16 mouse cellular contexts compared by ENCODE assay signal in the genomic region with DNA sequence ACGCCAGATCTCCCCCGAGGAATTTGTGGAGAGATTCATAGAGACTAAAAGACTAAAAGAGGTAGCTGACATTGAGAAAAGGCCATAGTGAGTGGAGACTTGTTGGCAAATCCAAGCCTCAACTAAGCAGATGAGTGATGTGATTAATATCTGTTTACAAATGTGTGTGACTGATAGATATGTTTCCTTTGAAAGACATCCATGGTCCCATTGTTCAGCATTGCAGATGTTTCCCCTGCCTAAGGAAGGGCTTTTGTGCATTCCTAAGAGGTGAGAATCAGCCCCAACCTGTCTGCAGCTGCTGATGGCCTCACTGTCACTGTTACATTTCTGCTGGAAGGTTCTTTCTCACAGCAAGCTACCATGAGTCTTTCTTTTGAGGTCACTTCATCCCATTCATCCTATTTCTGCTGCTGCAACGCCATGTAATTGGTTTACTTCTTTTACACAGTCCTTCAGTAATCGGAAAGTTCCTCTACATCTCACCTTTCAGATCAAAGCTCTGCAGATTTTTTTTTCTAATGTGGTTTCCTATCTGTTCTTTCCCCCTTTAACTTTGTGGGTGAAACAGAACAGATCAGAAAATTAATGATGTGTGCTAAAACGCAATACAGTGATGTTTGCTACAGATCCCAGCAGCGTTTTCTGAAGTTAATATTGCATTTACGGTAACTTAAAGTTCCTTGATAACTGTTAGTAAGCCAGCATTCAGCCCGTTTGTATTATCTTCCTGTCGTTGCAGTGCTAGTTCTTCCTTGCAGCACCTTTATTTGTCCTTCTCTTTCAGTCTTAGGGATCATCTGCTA. TPM values are rescaled to one million over a fixed set of nuclear protein-coding genes. Genes with fewer than 3 reads are reported as not detected.
DNase-seq lines count a peak whose midpoint lies in the region; ATAC-seq lines count a peak whose summit lies in the region.
"Had no signal": no experiment of that assay in that cellular context is flagged by ENCODE, and none has a peak within 500 bp of the region (broad histone marks: within the 10 kb centered on the region; RNA-seq: fewer than 3 reads in every experiment).

No protein-coding gene starts in this region.

- H3K27me3 ChIP-seq in midbrain, embryonic 11.5 days (ENCODE audit: control insufficient read depth, insufficient read depth, low read length): no peaks in the 10 kb centered on the region
- H3K27me3 ChIP-seq in midbrain, embryonic 14.5 days (ENCODE audit: control insufficient read depth, insufficient read depth, low read length): no peaks in the 10 kb centered on the region
- no peaks in the 10 kb centered on the region for H3K27me3 ChIP-seq in megakaryocyte, embryonic 14.5 days (replicated peaks)
- H3K27me3 ChIP-seq: hindbrain, embryonic 15.5 days; lung, embryonic 15.5 days; Patski had no signal

- no peak for ATAC-seq in midbrain, embryonic 11.5 days (ENCODE audit: low FRiP score)
- ATAC-seq in midbrain, embryonic 14.5 days (ENCODE audit: low FRiP score, low TSS enrichment): no peak
- ATAC-seq: Patski had no signal

- H3K9ac ChIP-seq in midbrain, embryonic 11.5 days (ENCODE audit: low read length): no peak overlapping the region
- H3K9ac ChIP-seq in midbrain, embryonic 14.5 days (replicated peaks; ENCODE audit: low read length): no peak overlapping the region
- H3K9ac ChIP-seq: hindbrain, embryonic 15.5 days; lung, embryonic 15.5 days had no signal

- H3K4me2 ChIP-seq in midbrain, embryonic 11.5 days: no peak overlapping the region
- H3K4me2 ChIP-seq in midbrain, embryonic 14.5 days (ENCODE audit: low read length): no peak overlapping the region
- H3K4me2 ChIP-seq: hindbrain, embryonic 15.5 days; lung, embryonic 15.5 days had no signal

- peak; percentile 55 for DNase-seq in heart, adult 11 months
- DNase-seq in heart, postnatal 14 days: no peak
- peak; percentile 54 for DNase-seq in midbrain, embryonic 11.5 days (ENCODE audit: low spot score, missing footprints)
- no peak for DNase-seq in midbrain, embryonic 14.5 days
- peak; percentile 25 for DNase-seq in T-cell, adult 2 months (ENCODE audit: low spot score)
- no peak for DNase-seq in cerebellum, adult 11-12 months
- no peak for DNase-seq in layer of hippocampus, adult 18-20 months (ENCODE audit: low spot score in 2 of 2)
- DNase-seq: adrenal gland, adult 2 months; cerebellum, adult 9-11 months; kidney, adult 8-10 months; retina, postnatal 1 day had no signal

- 90% methylated on average over 9 of the region's 9 CpGs for WGBS in midbrain, embryonic 11.5 days
- WGBS in midbrain, embryonic 14.5 days: 82% methylated on average over 9 of the region's 9 CpGs

- H3K36me3 ChIP-seq in midbrain, embryonic 11.5 days (ENCODE audit: control insufficient read depth, insufficient read depth, low read length): no peaks in the 10 kb centered on the region
- peaks cover 5% of the 10 kb centered on the region for H3K36me3 ChIP-seq in midbrain, embryonic 14.5 days (ENCODE audit: control insufficient read depth, insufficient read depth, low read length)
- H3K36me3 ChIP-seq in megakaryocyte, embryonic 14.5 days (replicated peaks; ENCODE audit: low read length): peaks cover 38% of the 10 kb centered on the region

- no peaks in the 10 kb centered on the region; the same call in 1 of the 2 replicates for H3K4me1 ChIP-seq in midbrain, embryonic 11.5 days (ENCODE audit: control insufficient read depth, insufficient read depth, low read length)
- no peaks in the 10 kb centered on the region for H3K4me1 ChIP-seq in midbrain, embryonic 14.5 days (ENCODE audit: control insufficient read depth, insufficient read depth, low read length)
- H3K4me1 ChIP-seq in megakaryocyte, embryonic 14.5 days: peaks cover 47% of the 10 kb centered on the region
- H3K4me1 ChIP-seq: lung, embryonic 15.5 days had no signal

- intact Hi-C loops in heart, postnatal 14 days (cut with DNase I): no loop called here

- H3K27ac ChIP-seq in midbrain, embryonic 11.5 days (ENCODE audit: low read depth, low read length): no peak overlapping the region
- no peak overlapping the region for H3K27ac ChIP-seq in midbrain, embryonic 14.5 days (replicated peaks; ENCODE audit: low read depth, low read length)
- H3K27ac ChIP-seq: hindbrain, embryonic 15.5 days; lung, embryonic 15.5 days had no signal

- no peaks in the 10 kb centered on the region for H3K9me3 ChIP-seq in midbrain, embryonic 11.5 days (ENCODE audit: control insufficient read depth, low read length)
- H3K9me3 ChIP-seq in midbrain, embryonic 14.5 days (ENCODE audit: control insufficient read depth, low read length): no peaks in the 10 kb centered on the region
- no peaks in the 10 kb centered on the region for H3K9me3 ChIP-seq in megakaryocyte, embryonic 14.5 days
- H3K9me3 ChIP-seq: hindbrain, embryonic 15.5 days; lung, embryonic 15.5 days had no signal

- H3K4me3 ChIP-seq in midbrain, embryonic 11.5 days (ENCODE audit: low read depth, low read length): no peak overlapping the region
- H3K4me3 ChIP-seq in midbrain, embryonic 14.5 days (replicated peaks; ENCODE audit: low read depth, low read length): no peak overlapping the region
- peak overlapping the region; percentile 78 for H3K4me3 ChIP-seq in megakaryocyte, embryonic 14.5 days (replicated peaks)
- H3K4me3 ChIP-seq: hindbrain, embryonic 15.5 days; lung, embryonic 15.5 days had no signal

RNA-seq across cellular contexts. Expression of a gene that starts 50.8 kb away (rescaled TPM):
- total RNA-seq in heart, postnatal 14 days (2021): not detected
- 0.26 and 0.37 TPM in 2 replicates for polyA plus RNA-seq in midbrain, embryonic 11.5 days (2014; fragmentation: Nextera tagmentation; extraction: Ambion mirVana)
- polyA plus RNA-seq in midbrain, embryonic 14.5 days (2014; fragmentation: Nextera tagmentation; extraction: Ambion mirVana): 0.34 and 0.65 TPM in 2 replicates
- 0.92 and 2.8 TPM in 2 replicates for polyA plus RNA-seq in megakaryocyte, embryonic 14.5 days (2012; ENCODE audit: insufficient read depth, low replicate concordance)
- total RNA-seq in layer of hippocampus, adult 18-20 months (2021): 10 to 100 TPM; 32.0 to 32.6 TPM
- polyA plus RNA-seq: heart, postnatal 0 days; lung, embryonic 15.5 days; Patski had no signal

RNA-seq across cellular contexts. Expression of a gene that starts 55.9 kb away (rescaled TPM):
- total RNA-seq in heart, postnatal 14 days (2021): 10 to 100 TPM; 15.7 to 16.8 TPM
- 926 and 968 TPM in 2 replicates for polyA plus RNA-seq in midbrain, embryonic 11.5 days (2014; fragmentation: Nextera tagmentation; extraction: Ambion mirVana)
- polyA plus RNA-seq in midbrain, embryonic 14.5 days (2014; fragmentation: Nextera tagmentation; extraction: Ambion mirVana): 131 and 196 TPM in 2 replicates
- polyA plus RNA-seq in megakaryocyte, embryonic 14.5 days (2012; ENCODE audit: insufficient read depth, low replicate concordance): 45.5 and 59.2 TPM in 2 replicates
- 10 to 100 TPM; 23.9 to 25.5 TPM for total RNA-seq in layer of hippocampus, adult 18-20 months (2021)

Comparison
In these comparisons a context has a peak if more than half of its experiments do, and no peak if none do; other contexts are left out.
1. DNase-seq: peak in heart, adult 11 months (single experiment), midbrain, embryonic 11.5 days (single experiment) and T-cell, adult 2 months (single experiment); none in heart, postnatal 14 days (0 of 2), midbrain, embryonic 14.5 days (single experiment), cerebellum, adult 11-12 months (single experiment) and layer of hippocampus, adult 18-20 months (0 of 2).